Mouse (Mus musculus): ENCODE results near the gene Gm20458. TPM values are rescaled to one million over a fixed set of nuclear protein-coding genes. Genes with fewer than 3 reads are reported as not detected.

Gm20458 gene
- polyA plus RNA-seq, 1 experiment from 2014 or later, result 3.7 TPM

- no peak overlapping the region for H3K27ac ChIP-seq (replicated peaks)
- 73% methylated on average over 5 of the region's 5 CpGs for WGBS
- peaks cover 17% of the 10 kb centered on the region for H3K4me1 ChIP-seq
- peaks cover 5% of the 10 kb centered on the region; the same call in 1 of the 2 replicates for H3K9me3 ChIP-seq (replicated peaks)
- DNase-seq (ENCODE audit: low spot score), result no peak
- H3K4me3 ChIP-seq, result no peak overlapping the region
- H3K36me3 ChIP-seq, result peaks cover 52% of the 10 kb centered on the region
- no peaks in the 10 kb centered on the region for H3K27me3 ChIP-seq (ENCODE audit: low read depth, poor library complexity, severe bottlenecking)
Observed at GRCm38 (mm10) chr2:164499317-164499716, 38.5 kb downstream of the Gm20458 start.

DNA sequence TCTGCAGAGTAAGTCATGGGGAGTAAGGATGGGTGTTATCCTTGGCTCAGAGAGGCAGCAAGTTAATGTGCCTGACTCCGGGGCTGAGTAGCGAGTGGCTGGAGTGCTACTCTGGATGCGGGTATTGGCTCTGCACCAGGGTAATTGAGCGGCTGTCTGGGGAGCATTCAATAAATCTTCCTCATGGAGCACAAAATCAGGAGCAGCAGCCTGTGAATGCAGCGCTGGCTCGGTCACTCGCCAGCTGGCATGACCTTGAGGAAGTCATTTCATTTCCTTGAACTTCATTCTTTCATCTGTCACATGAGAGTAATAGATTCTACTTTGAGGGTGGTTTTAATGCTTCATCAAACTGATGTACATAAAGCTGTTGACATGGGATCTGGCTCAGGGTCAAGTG, 39.7 kb downstream of the Gm20458 start:
- no peak overlapping the region for H3K27ac ChIP-seq (replicated peaks)
- DNase-seq (ENCODE audit: low spot score), result no peak
- H3K4me3 ChIP-seq, result no peak overlapping the region
- peaks cover 64% of the 10 kb centered on the region for H3K36me3 ChIP-seq
- peaks cover 12% of the 10 kb centered on the region for H3K9me3 ChIP-seq (replicated peaks)
- no peaks in the 10 kb centered on the region for H3K27me3 ChIP-seq (ENCODE audit: low read depth, poor library complexity, severe bottlenecking)
- WGBS, result 94% methylated on average over 7 of the region's 7 CpGs
- peaks cover 17% of the 10 kb centered on the region for H3K4me1 ChIP-seq

- Histone ChIP-seq H3K4me3 (no peak overlapping the region), H3K4me1 (no peaks in the 10 kb centered on the region), H3K36me3 (peaks cover 80% of the 10 kb centered on the region), H3K27ac (replicated peaks) (no peak overlapping the region), H3K9me3 (replicated peaks) (peaks cover 12% of the 10 kb centered on the region), H3K27me3 (ENCODE audit: low read depth, poor library complexity, severe bottlenecking) (no peaks in the 10 kb centered on the region)
- DNase-seq (ENCODE audit: low spot score), result no peak
- WGBS, result 96% methylated on average over 3 of the region's 3 CpGs
Observed at GRCm38 (mm10) chr2:164504919-164505318, 44.2 kb downstream of the Gm20458 start.

DNA sequence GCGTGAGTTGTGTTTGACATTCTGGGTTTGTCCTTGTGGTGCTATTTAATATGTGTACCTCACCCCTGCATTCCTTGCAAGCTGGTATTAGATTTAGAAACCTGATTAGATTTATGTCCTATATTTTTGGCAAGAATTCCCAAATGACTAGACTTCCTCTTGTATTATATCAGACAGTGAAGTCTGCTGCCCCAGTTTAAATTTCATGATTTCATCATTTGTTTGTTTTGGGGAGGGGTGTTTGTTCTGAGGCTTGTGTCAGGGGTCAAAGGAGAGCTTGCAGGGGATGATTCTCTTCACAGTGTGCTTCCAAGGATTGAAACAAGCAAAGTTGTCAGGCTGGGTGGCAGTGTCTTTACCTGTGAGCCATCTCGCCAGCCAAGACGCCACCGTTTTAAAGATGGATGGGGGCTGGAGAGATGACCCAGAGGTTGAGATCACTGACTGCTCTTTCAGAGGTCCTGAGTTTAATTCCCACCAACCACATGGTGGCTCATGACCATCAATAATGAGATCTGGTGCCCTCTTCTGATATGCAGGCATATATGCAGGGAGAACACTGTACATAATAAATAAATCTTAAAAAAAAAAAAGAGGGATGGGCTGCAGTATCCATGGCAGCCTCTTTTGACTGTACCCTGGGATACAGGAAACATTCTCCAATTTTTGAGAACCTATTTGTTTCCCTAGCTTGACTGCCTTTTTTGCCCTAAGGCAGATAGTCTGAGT, 45.0 kb downstream of the Gm20458 start:
- H3K9me3 ChIP-seq (replicated peaks), result peaks cover 12% of the 10 kb centered on the region
- no peaks in the 10 kb centered on the region for H3K27me3 ChIP-seq (ENCODE audit: low read depth, poor library complexity, severe bottlenecking)
- no peaks in the 10 kb centered on the region for H3K4me1 ChIP-seq
- H3K36me3 ChIP-seq, result peaks cover 71% of the 10 kb centered on the region
- no peak overlapping the region for H3K4me3 ChIP-seq
- 94% methylated on average over 4 of the region's 4 CpGs for WGBS
- no peak overlapping the region for H3K27ac ChIP-seq (replicated peaks)
- DNase-seq (ENCODE audit: low spot score), result no peak

DNA sequence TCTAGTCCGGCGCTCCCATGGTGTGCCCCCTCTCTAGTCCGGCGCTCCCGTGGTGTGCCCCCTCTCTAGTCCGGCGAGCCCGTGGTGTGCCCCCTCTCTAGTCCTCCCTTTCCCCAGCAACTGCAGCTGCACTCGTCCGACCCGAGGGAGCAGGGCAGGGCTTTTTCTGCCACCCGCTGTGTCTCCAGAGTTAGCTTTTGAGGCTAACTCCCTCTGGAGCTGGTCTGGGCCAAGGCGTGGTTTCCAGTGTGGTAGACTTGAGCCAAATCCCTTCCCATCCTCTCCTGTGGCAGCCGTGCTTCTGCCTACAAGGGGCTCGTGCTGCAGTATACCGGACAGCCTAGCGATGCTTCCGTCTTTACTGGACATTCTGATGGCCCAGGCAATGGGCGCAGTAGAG, 47.0 kb downstream of the Gm20458 start:
- no peak overlapping the region for H3K27ac ChIP-seq (replicated peaks)
- no peaks in the 10 kb centered on the region for H3K27me3 ChIP-seq (ENCODE audit: low read depth, poor library complexity, severe bottlenecking)
- H3K36me3 ChIP-seq, result peaks cover 51% of the 10 kb centered on the region
- no peak for DNase-seq (ENCODE audit: low spot score)
- 83% methylated on average over 19 of the region's 19 CpGs for WGBS
- peaks cover 7% of the 10 kb centered on the region; the same call in 1 of the 2 replicates for H3K4me1 ChIP-seq
- no peak overlapping the region for H3K4me3 ChIP-seq
- H3K9me3 ChIP-seq (replicated peaks), result peaks cover 12% of the 10 kb centered on the region

- no peak for DNase-seq (ENCODE audit: low spot score)
- no peaks in the 10 kb centered on the region for H3K27me3 ChIP-seq (ENCODE audit: low read depth, poor library complexity, severe bottlenecking)
- peaks cover 22% of the 10 kb centered on the region for H3K36me3 ChIP-seq
- H3K4me1 ChIP-seq, result peaks cover 7% of the 10 kb centered on the region; the same call in 1 of the 2 replicates
- no peak overlapping the region for H3K27ac ChIP-seq (replicated peaks)
- no peaks in the 10 kb centered on the region for H3K9me3 ChIP-seq (replicated peaks)
- no peak overlapping the region for H3K4me3 ChIP-seq
- 61% methylated on average over 5 of the region's 5 CpGs for WGBS
Observed at GRCm38 (mm10) chr2:164510621-164511190, 49.9 kb downstream of the Gm20458 start.

GRCm38 (mm10) chr2:164512121-164512909, 51.5 kb downstream of the Gm20458 start:
- no peak for DNase-seq (ENCODE audit: low spot score)
- Histone ChIP-seq H3K4me1 (peaks cover 7% of the 10 kb centered on the region; the same call in 1 of the 2 replicates), H3K27me3 (ENCODE audit: low read depth, poor library complexity, severe bottlenecking) (no peaks in the 10 kb centered on the region), H3K4me3 (no peak overlapping the region), H3K36me3 (peaks cover 6% of the 10 kb centered on the region), H3K27ac (replicated peaks) (no peak overlapping the region), H3K9me3 (replicated peaks) (no peaks in the 10 kb centered on the region)
- 67% methylated on average over 11 of the region's 14 CpGs for WGBS

GRCm38 (mm10) chr2:164513389-164513788, 52.6 kb downstream of the Gm20458 start:
- WGBS, result 76% methylated on average over 8 of the region's 8 CpGs
- Histone ChIP-seq H3K36me3 (no peaks in the 10 kb centered on the region), H3K4me3 (no peak overlapping the region), H3K27me3 (ENCODE audit: low read depth, poor library complexity, severe bottlenecking) (no peaks in the 10 kb centered on the region), H3K9me3 (replicated peaks) (no peaks in the 10 kb centered on the region), H3K27ac (replicated peaks) (no peak overlapping the region), H3K4me1 (peaks cover 7% of the 10 kb centered on the region; the same call in 1 of the 2 replicates)
- no peak for DNase-seq (ENCODE audit: low spot score)

GRCm38 (mm10) chr2:164514916-164515315, 54.1 kb downstream of the Gm20458 start:
- WGBS, result 85% methylated on average over 3 of the region's 3 CpGs
- no peaks in the 10 kb centered on the region for H3K9me3 ChIP-seq (replicated peaks)
- H3K36me3 ChIP-seq, result no peaks in the 10 kb centered on the region
- no peak overlapping the region for H3K27ac ChIP-seq (replicated peaks)
- peaks cover 7% of the 10 kb centered on the region; the same call in 1 of the 2 replicates for H3K4me1 ChIP-seq
- H3K4me3 ChIP-seq, result no peak overlapping the region
- no peak for DNase-seq (ENCODE audit: low spot score)
- no peaks in the 10 kb centered on the region for H3K27me3 ChIP-seq (ENCODE audit: low read depth, poor library complexity, severe bottlenecking)

GRCm38 (mm10) chr2:164515897-164516296, 55.1 kb downstream of the Gm20458 start:
- Histone ChIP-seq H3K9me3 (replicated peaks) (no peaks in the 10 kb centered on the region), H3K4me1 (peaks cover 10% of the 10 kb centered on the region; the same call in 1 of the 2 replicates), H3K27ac (replicated peaks) (no peak overlapping the region), H3K27me3 (ENCODE audit: low read depth, poor library complexity, severe bottlenecking) (no peaks in the 10 kb centered on the region), H3K4me3 (no peak overlapping the region), H3K36me3 (no peaks in the 10 kb centered on the region)
- 89% methylated on average over 9 of the region's 9 CpGs for WGBS
- DNase-seq (ENCODE audit: low spot score), result no peak

- H3K27ac ChIP-seq (replicated peaks), result no peak overlapping the region
- no peak for DNase-seq (ENCODE audit: low spot score)
- no peak overlapping the region for H3K4me3 ChIP-seq
- no peaks in the 10 kb centered on the region for H3K27me3 ChIP-seq (ENCODE audit: low read depth, poor library complexity, severe bottlenecking)
- peaks cover 10% of the 10 kb centered on the region; the same call in 1 of the 2 replicates for H3K4me1 ChIP-seq
- WGBS, result 93% methylated on average over 11 of the region's 11 CpGs
- no peaks in the 10 kb centered on the region for H3K36me3 ChIP-seq
- no peaks in the 10 kb centered on the region for H3K9me3 ChIP-seq (replicated peaks)
Observed at GRCm38 (mm10) chr2:164516592-164516991, 55.8 kb downstream of the Gm20458 start.

- Histone ChIP-seq H3K4me3 (no peak overlapping the region), H3K36me3 (no peaks in the 10 kb centered on the region), H3K27ac (replicated peaks) (no peak overlapping the region), H3K9me3 (replicated peaks) (no peaks in the 10 kb centered on the region), H3K27me3 (ENCODE audit: low read depth, poor library complexity, severe bottlenecking) (no peaks in the 10 kb centered on the region), H3K4me1 (0 out of 2 replicates have a peak, but pooled peaks cover 7% of the 10 kb centered on the region)
- peak; percentile 60 for DNase-seq (ENCODE audit: low spot score)
- WGBS, result 32% methylated on average over 10 of the region's 10 CpGs
Observed at GRCm38 (mm10) chr2:164517485-164518221, 56.9 kb downstream of the Gm20458 start.
